Mouse (Mus musculus) liver, embryonic 15.5 days (tissue): ENCODE results near the gene Mtx3. TPM values are rescaled to one million over a fixed set of nuclear protein-coding genes. Genes with fewer than 3 reads are reported as not detected.
"Not testable (repeated sequence)": the region's sequence is repeated elsewhere in the genome, so short reads cannot be mapped to it uniquely, and the experiment has no call there.

Experiments used
- ATAC-seq: fragments of 200-750 bp; cut with Nextera tagmentation; 2 replicates; pipeline ENCODE4 v1.8.0; 2017; ENCODE audit warnings: moderate number of reproducible peaks, mild to moderate bottlenecking, moderate library complexity; ENCODE audit not compliant: insufficient read depth
- H3K27ac ChIP-seq: fragments of 300-500 bp; sonication (generic); replicated peaks from 2 replicates; pipeline ENCODE4 v1.5.1; 2015; ENCODE audit warnings: mild to moderate bottlenecking, inconsistent platforms
- H3K27me3 ChIP-seq: fragments of 300-500 bp; sonication (generic); 2 replicates; pipeline ENCODE4 v1.6.1; 2015; ENCODE audit warnings: mild to moderate bottlenecking, inconsistent platforms
- H3K36me3 ChIP-seq: fragments of 300-500 bp; sonication (generic); replicated peaks from 2 replicates; pipeline ENCODE4 v1.6.1; 2015; ENCODE audit warnings: moderate library complexity, mild to moderate bottlenecking, inconsistent platforms
- H3K4me1 ChIP-seq: fragments of 300-500 bp; sonication (generic); replicated peaks from 2 replicates; pipeline ENCODE4 v1.6.1; 2015; ENCODE audit warnings: inconsistent platforms
- H3K4me2 ChIP-seq: fragments of 300-500 bp; sonication (generic); 2 replicates; pipeline ENCODE4 v1.6.1; 2015; ENCODE audit warnings: moderate library complexity, mild to moderate bottlenecking, inconsistent platforms
- H3K4me3 ChIP-seq: fragments of 300-500 bp; sonication (generic); replicated peaks from 2 replicates; pipeline ENCODE4 v1.5.1; 2015; ENCODE audit warnings: mild to moderate bottlenecking, inconsistent platforms
- H3K9ac ChIP-seq: fragments of 300-500 bp; sonication (generic); 2 replicates; pipeline ENCODE4 v1.6.1; 2015; ENCODE audit warnings: moderate library complexity, mild to moderate bottlenecking, inconsistent platforms
- H3K9me3 ChIP-seq: fragments of 300-500 bp; sonication (generic); replicated peaks from 2 replicates; pipeline ENCODE4 v1.6.1; 2016; ENCODE audit warnings: inconsistent platforms
- WGBS: fragments of 180-500 bp; shearing (Covaris S2); methylation state at CpG from one replicate; pipeline ENCODE4 v1.1.7; 2015; ENCODE audit warnings: mixed read lengths; ENCODE audit not compliant: insufficient replicate concordance; 5-methylcytosine and 5-hydroxymethylcytosine counted together
- polyA plus RNA-seq: library from polyadenylated mRNA; unstranded; fragments of >200 nt; fragmentation: Nextera tagmentation; extraction: Ambion mirVana; gene quantifications from 2 replicates; pipeline ENCODE4 v1.2.1, GENCODE M21; 2015

Mtx3 gene
- polyA plus RNA-seq, result 0.52 and 0.83 TPM in 2 replicates

DNA sequence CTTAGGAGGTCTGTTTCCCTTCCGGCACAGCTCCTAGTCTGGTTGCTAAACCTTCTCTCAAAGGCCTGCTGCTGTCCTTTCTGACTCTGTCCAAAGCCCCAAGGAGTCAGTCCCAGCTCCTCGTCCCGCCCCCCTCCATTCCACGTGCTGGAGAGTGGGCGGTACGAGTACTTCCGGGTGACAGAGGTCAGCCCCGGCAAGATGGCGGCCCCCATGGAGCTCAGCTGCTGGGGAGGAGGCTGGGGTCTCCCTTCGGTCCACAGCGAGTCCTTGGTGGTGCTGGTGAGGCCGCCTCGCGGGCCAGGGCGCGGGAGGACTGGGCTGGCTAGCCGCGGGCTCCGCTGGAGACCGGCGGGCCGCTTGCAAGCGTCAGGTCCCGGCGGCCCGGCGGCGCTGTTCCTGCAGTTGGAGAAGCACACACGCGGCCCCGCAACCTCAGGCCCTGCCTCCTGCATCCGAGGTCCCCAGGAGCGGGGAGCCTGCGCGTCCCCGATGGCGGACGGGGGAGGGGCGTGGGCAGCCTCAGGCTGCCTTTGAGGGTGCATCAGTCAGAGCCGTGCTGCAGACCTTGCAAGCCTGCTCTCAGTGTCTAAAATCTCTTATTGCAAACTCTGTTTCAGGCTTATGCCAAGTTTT lies at the start of gene Mtx3:
TSS of gene Mtx3 (plus strand) at position 175 of the 636 bp plus-strand sequence.
- peak; percentile 68 for ATAC-seq
- Histone ChIP-seq H3K27me3 (no peaks in the 10 kb centered on the region), H3K36me3 (peaks cover 14% of the 10 kb centered on the region; the same call in 1 of the 2 replicates), H3K9me3 (no peaks in the 10 kb centered on the region), H3K9ac (peak within 1 kb of the TSS; percentile 69), H3K4me1 (peaks cover 41% of the 10 kb centered on the region), H3K4me2 (peak within 1 kb of the TSS; percentile 78), H3K4me3 (peak within 1 kb of the TSS; percentile 90), H3K27ac (peak within 1 kb of the TSS; percentile 29; the same call in 1 of the 2 replicates)
- WGBS, result 2% methylated on average over 40 of the region's 40 CpGs

- Histone ChIP-seq H3K9me3 (no peaks in the 10 kb centered on the region), H3K4me3 (no peak overlapping the region), H3K9ac (no peak overlapping the region), H3K4me1 (no peaks in the 10 kb centered on the region), H3K27me3 (peaks cover 32% of the 10 kb centered on the region), H3K36me3 (no peaks in the 10 kb centered on the region), H3K4me2 (no peak overlapping the region), H3K27ac (no peak overlapping the region)
- WGBS, result 41% methylated on average over 2 of the region's 2 CpGs
- ATAC-seq, result no peak
Observed at GRCm38 (mm10) chr13:92798830-92799229, 45.7 kb upstream of the Mtx3 start.

DNA sequence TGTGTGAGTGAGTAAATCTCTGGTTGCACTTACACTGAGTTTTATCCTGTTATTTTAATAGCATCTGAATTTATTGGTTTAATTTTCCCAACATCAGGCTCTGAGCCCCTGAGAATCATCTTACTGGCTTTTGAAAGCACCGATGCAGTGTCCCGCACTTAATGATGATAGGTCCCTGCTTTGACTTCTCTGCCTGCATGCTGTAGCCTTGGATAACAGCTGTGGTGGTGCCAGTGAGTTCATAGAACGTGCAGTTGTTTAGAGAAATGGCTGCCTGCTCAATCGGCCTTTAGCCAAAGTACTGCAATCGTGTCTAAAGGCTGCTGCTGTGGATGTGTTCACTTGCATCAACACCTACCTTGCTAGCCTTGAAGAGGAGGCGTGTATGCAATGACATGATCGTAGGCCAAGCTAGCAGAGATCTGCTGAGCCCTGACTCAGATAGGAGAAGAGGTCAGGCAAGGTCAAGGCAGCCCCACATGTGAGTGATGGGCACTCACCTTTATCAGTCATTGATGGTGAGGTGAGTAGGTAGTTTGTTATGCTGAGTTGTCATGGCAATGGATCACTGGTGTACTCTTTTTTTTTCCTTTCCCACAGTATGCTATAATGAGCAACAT lies 45.1 kb upstream of the Mtx3 start:
- H3K36me3 ChIP-seq, result no peaks in the 10 kb centered on the region
- WGBS, result 48% methylated on average over 7 of the region's 7 CpGs

DNA sequence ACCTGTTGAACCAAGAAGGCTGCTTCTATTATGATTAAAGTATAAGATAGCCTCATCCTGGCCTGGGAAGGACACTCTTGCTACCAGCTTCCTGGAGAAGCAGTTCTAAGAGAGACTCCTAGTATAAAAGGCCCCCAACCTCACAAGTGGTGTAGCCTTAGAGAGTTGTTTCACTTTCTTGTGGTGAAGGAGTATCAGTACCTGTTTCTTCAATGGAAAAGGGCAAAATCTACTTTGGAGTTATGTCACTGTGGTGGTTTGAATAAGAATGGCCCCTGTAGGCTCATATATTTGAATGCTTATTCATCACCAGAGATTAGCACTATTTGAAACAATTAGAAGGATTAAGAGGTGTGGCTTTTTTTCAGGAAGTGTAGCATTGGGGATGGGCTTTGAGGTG lies 37.8 kb upstream of the Mtx3 start:
- no peak for ATAC-seq
- Histone ChIP-seq H3K4me2 (no peak overlapping the region), H3K9me3 (no peaks in the 10 kb centered on the region), H3K36me3 (no peaks in the 10 kb centered on the region), H3K9ac (no peak overlapping the region), H3K4me3 (no peak overlapping the region), H3K4me1 (no peaks in the 10 kb centered on the region), H3K27ac (no peak overlapping the region), H3K27me3 (no peaks in the 10 kb centered on the region)

More for the DNA sequence above, 45.1 kb upstream of the Mtx3 start:
- Histone ChIP-seq H3K4me1 (no peaks in the 10 kb centered on the region), H3K9me3 (no peaks in the 10 kb centered on the region), H3K27me3 (peaks cover 26% of the 10 kb centered on the region), H3K4me3 (no peak overlapping the region), H3K27ac (no peak overlapping the region), H3K4me2 (no peak overlapping the region), H3K9ac (no peak overlapping the region)
- ATAC-seq, result no peak

DNA sequence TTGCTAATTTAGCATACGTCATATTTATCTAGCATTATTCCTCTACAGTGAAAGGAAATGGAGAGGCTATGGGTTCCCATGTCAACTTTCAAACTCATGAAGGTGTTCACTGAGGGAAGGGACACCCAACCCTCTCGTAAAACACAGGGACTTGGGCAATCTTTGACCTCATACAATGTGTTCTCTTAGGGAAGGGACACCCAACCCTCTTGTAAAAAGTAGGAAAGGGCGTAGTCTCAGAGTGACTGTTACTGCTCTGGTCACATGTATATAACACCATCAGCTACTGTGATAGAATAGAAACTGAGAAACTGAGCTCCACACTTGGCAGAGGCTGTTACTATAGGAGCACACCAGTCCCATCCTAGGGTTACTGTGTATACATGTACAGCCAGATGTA lies 36.7 kb upstream of the Mtx3 start:
- ATAC-seq, result no peak
- Histone ChIP-seq H3K4me1 (no peaks in the 10 kb centered on the region), H3K9ac (no peak overlapping the region), H3K27ac (no peak overlapping the region), H3K9me3 (no peaks in the 10 kb centered on the region), H3K4me3 (no peak overlapping the region), H3K4me2 (no peak overlapping the region), H3K27me3 (no peaks in the 10 kb centered on the region), H3K36me3 (no peaks in the 10 kb centered on the region)
- WGBS, result 58% methylated on average over 3 of the region's 3 CpGs

DNA sequence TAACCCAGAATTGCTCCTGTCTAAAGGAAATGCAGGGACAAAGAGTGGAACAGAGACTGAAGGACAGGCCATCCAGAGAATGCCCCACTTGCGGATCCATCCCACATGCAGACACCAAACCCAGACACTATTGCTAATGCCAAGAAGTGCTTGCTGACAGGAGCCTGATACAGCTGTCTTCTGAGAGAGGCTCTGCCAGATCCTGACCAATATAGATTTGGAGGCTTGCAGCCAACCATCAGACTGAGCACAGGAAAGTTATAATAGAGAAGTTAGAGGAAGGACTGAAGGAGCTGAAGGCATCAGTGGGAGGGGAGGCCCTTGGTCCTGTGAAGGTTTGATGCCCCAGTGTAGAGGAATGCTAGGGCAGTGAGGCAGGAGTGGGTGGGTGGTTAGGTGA lies 34.0 kb upstream of the Mtx3 start:
- H3K27me3 ChIP-seq, H3K27ac ChIP-seq, H3K4me2 ChIP-seq, ATAC-seq, H3K36me3 ChIP-seq, H3K4me1 ChIP-seq, H3K9me3 ChIP-seq, H3K4me3 ChIP-seq, H3K9ac ChIP-seq: not testable (repeated sequence)
- 74% methylated on average over 1 of the region's 1 CpGs for WGBS

DNA sequence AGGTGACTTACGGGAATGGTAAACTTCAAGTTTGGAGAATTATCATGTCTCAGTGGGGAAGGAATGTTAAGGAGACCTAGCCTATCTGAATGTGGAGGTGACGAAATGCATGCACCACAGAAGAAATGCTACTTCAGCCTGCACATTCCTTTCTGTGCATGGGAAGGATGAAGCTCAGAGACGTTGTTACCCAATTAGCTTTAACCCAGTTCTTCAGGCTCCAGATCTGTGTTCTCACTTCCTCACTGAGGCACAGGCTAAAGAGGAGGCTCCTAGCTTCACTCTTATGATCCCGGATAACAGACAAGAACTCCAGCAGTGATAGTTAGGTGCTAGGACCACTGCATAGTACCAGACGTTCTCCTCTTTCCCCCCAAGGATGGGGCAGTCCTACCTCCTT lies 28.2 kb upstream of the Mtx3 start:
- Histone ChIP-seq H3K4me2 (no peak overlapping the region), H3K4me3 (no peak overlapping the region), H3K4me1 (no peaks in the 10 kb centered on the region), H3K27me3 (no peaks in the 10 kb centered on the region), H3K27ac (no peak overlapping the region), H3K36me3 (no peaks in the 10 kb centered on the region), H3K9me3 (no peaks in the 10 kb centered on the region), H3K9ac (no peak overlapping the region)
- ATAC-seq, result no peak
- WGBS, result 44% methylated on average over 5 of the region's 5 CpGs

GRCm38 (mm10) chr13:92817357-92817756 lies 27.2 kb upstream of the Mtx3 start:
- no peak for ATAC-seq
- H3K4me1 ChIP-seq, result no peaks in the 10 kb centered on the region
- H3K36me3 ChIP-seq, result no peaks in the 10 kb centered on the region
- H3K27me3 ChIP-seq, result no peaks in the 10 kb centered on the region
- H3K4me3 ChIP-seq, result no peak overlapping the region
- H3K9me3 ChIP-seq, result no peaks in the 10 kb centered on the region
- H3K9ac ChIP-seq, result no peak overlapping the region
- WGBS, result 58% methylated on average over 3 of the region's 3 CpGs
- no peak overlapping the region for H3K4me2 ChIP-seq
- no peak overlapping the region for H3K27ac ChIP-seq

DNA sequence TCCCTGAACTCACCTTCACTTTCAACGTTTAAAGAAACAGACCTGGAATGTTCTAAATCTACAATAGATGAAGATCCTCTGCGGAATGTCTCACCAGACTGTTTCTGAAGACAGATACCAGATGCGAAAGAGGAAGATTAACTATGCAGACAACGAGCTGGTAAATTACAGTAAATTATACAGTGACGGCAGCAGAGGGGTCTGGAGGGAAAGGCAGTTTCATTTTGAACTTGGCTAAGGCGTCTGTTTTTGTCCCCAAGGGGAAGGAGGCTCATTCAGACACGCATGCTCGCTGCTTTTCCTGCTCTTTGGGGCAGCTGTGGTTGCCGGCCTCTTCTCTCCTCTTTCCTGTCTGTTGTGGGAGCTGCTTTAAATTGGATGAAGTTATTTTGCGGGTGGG lies 15.7 kb upstream of the Mtx3 start:
- Histone ChIP-seq H3K27me3 (no peaks in the 10 kb centered on the region), H3K27ac (no peak overlapping the region), H3K36me3 (no peaks in the 10 kb centered on the region), H3K4me2 (peak overlapping the region; percentile 7; the same call in 1 of the 2 replicates), H3K4me3 (no peak overlapping the region), H3K4me1 (no peaks in the 10 kb centered on the region), H3K9ac (no peak overlapping the region), H3K9me3 (no peaks in the 10 kb centered on the region)
- WGBS, result 24% methylated on average over 10 of the region's 10 CpGs
- no peak for ATAC-seq

GRCm38 (mm10) chr13:92833162-92833561 lies 11.4 kb upstream of the Mtx3 start:
- Histone ChIP-seq H3K27me3 (no peaks in the 10 kb centered on the region), H3K4me1 (no peaks in the 10 kb centered on the region), H3K36me3 (no peaks in the 10 kb centered on the region), H3K27ac (no peak overlapping the region), H3K9ac (no peak overlapping the region), H3K4me2 (no peak overlapping the region), H3K4me3 (no peak overlapping the region), H3K9me3 (no peaks in the 10 kb centered on the region)
- no peak for ATAC-seq
- WGBS, result 58% methylated on average over 4 of the region's 4 CpGs

- Histone ChIP-seq H3K4me2 (no peak overlapping the region), H3K4me3 (no peak overlapping the region), H3K9me3 (no peaks in the 10 kb centered on the region), H3K27me3 (no peaks in the 10 kb centered on the region), H3K36me3 (peaks cover 26% of the 10 kb centered on the region), H3K27ac (peak overlapping the region; percentile 19; the same call in 1 of the 2 replicates), H3K9ac (no peak overlapping the region), H3K4me1 (peaks cover 41% of the 10 kb centered on the region)
- no peak for ATAC-seq
- 70% methylated on average over 4 of the region's 4 CpGs for WGBS
Observed at GRCm38 (mm10) chr13:92846438-92846837, 1.9 kb downstream of the Mtx3 start.

DNA sequence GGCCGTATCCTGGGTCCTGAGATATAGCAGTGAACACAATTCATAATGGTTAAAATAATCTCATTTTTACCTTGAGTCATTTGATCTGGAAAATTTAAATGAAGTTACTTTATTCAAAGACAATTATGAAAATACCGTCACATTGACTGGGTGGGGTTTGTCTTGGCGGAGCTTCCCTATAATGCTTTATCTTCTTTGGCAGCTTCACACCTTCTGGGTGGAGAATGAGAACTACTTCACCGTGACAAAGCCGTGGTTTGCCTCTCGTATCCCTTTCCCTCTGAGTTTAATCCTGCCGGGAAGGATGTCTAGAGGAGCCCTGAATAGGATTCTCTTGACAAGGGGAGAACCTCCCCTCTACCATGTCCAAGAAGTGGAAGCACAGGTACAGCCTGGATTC lies 2.8 kb downstream of the Mtx3 start:
- no peak overlapping the region for H3K9ac ChIP-seq
- peak overlapping the region; percentile 68 for H3K27ac ChIP-seq
- WGBS, result 35% methylated on average over 7 of the region's 7 CpGs
- peak overlapping the region; percentile 38 for H3K4me2 ChIP-seq
- no peaks in the 10 kb centered on the region for H3K27me3 ChIP-seq
- H3K4me1 ChIP-seq, result peaks cover 41% of the 10 kb centered on the region
- H3K9me3 ChIP-seq, result no peaks in the 10 kb centered on the region
- H3K36me3 ChIP-seq, result peaks cover 26% of the 10 kb centered on the region
- ATAC-seq, result peak; percentile 61
- H3K4me3 ChIP-seq, result no peak overlapping the region
